Mouse (Mus musculus) liver, embryonic 11.5 days (tissue): ENCODE data around the gene Trpm6. TPM values are rescaled to one million over a fixed set of nuclear protein-coding genes. Genes with fewer than 3 reads are reported as not detected.
A peak's percentile ranks its signal among the peaks of the same experiment; 100 is the strongest.

Experiments used
- ATAC-seq: fragments of 200-750 bp; cut with Nextera tagmentation; replicated peaks from 2 replicates; pipeline ENCODE4 v1.8.0; 2017; ENCODE audit warnings: moderate number of reproducible peaks, mild to moderate bottlenecking, moderate TSS enrichment, moderate library complexity; ENCODE audit not compliant: low FRiP score
- DNase-seq: peaks from one replicate; pipeline ENCODE4 v3.0.0-alpha.2; 2017; ENCODE audit warnings: low spot score
- H3K27ac ChIP-seq: fragments of 300-500 bp; sonication (generic); 2 replicates; pipeline ENCODE4 v1.5.1; 2014; ENCODE audit warnings: mild to moderate bottlenecking, low read depth, low read length, control low read depth
- H3K27me3 ChIP-seq: fragments of 300-500 bp; sonication (generic); replicated peaks from 2 replicates; pipeline ENCODE4 v1.6.1; 2014; ENCODE audit warnings: low read length, mixed read lengths; ENCODE audit not compliant: control insufficient read depth, insufficient read depth
- H3K36me3 ChIP-seq: fragments of 300-500 bp; sonication (generic); 2 replicates; pipeline ENCODE4 v1.6.1; 2014; ENCODE audit warnings: mild to moderate bottlenecking, low read length, moderate library complexity, mixed read lengths; ENCODE audit not compliant: control insufficient read depth, insufficient read depth
- H3K4me1 ChIP-seq: fragments of 300-500 bp; sonication (generic); replicated peaks from 2 replicates; pipeline ENCODE4 v1.6.1; 2014; ENCODE audit warnings: low read length, mixed read lengths; ENCODE audit not compliant: control insufficient read depth, insufficient read depth
- H3K4me2 ChIP-seq: fragments of 300-500 bp; sonication (generic); 2 replicates; pipeline ENCODE4 v1.6.1; 2014; ENCODE audit warnings: mild to moderate bottlenecking, control low read depth, moderate library complexity
- H3K4me3 ChIP-seq: fragments of 300-500 bp; sonication (generic); 2 replicates; pipeline ENCODE4 v1.5.1; 2014; ENCODE audit warnings: low read depth, low read length, control low read depth
- H3K9ac ChIP-seq: fragments of 300-500 bp; sonication (generic); 2 replicates; pipeline ENCODE4 v1.6.1; 2014; ENCODE audit warnings: low read depth, low read length, control low read depth
- H3K9me3 ChIP-seq: fragments of 300-500 bp; sonication (generic); 2 replicates; pipeline ENCODE4 v1.6.1; 2016; ENCODE audit warnings: low read length, inconsistent platforms, mixed read lengths; ENCODE audit not compliant: control insufficient read depth
- WGBS: fragments of 180-500 bp; shearing (Covaris S2); extraction: QIAGEN DNeasy Blood & Tissue Kit; methylation state at CpG from one replicate; pipeline ENCODE4 v1.1.7; 2014; 5-methylcytosine and 5-hydroxymethylcytosine counted together
- polyA plus RNA-seq: library from polyadenylated mRNA; unstranded; fragments of >200 nt; fragmentation: Nextera tagmentation; extraction: Ambion mirVana; gene quantifications from 2 replicates; pipeline ENCODE4 v1.2.1, GENCODE M21; 2014

Gene Trpm6
- polyA plus RNA-seq, 1 experiment from 2014 or later, result 0.15 TPM

- ATAC-seq (no peak), DNase-seq (no peak)
- Histone ChIP-seq H3K27ac (no peak overlapping the region), H3K27me3 (no peaks in the 10 kb centered on the region), H3K9ac (no peak overlapping the region), H3K9me3 (no peaks in the 10 kb centered on the region), H3K36me3 (no peaks in the 10 kb centered on the region), H3K4me2 (peak overlapping the region; percentile 39), H3K4me3 (no peak overlapping the region), H3K4me1 (no peaks in the 10 kb centered on the region)
- WGBS, result 24% methylated on average over 11 of the region's 11 CpGs
These were observed 139.4 kb downstream of the Trpm6 start for GRCm38 (mm10) chr19:18889117-18889627.

- Histone ChIP-seq H3K4me3 (no peak overlapping the region), H3K9ac (no peak overlapping the region), H3K9me3 (no peaks in the 10 kb centered on the region), H3K27me3 (no peaks in the 10 kb centered on the region), H3K4me1 (no peaks in the 10 kb centered on the region), H3K36me3 (no peaks in the 10 kb centered on the region), H3K27ac (no peak overlapping the region), H3K4me2 (no peak overlapping the region)
- ATAC-seq (no peak), DNase-seq (no peak)
- WGBS, result 88% methylated on average over 1 of the region's 1 CpGs
These were observed 139.8 kb downstream of the Trpm6 start for GRCm38 (mm10) chr19:18889632-18890031.

- no peak for DNase-seq
- Histone ChIP-seq H3K36me3 (no peaks in the 10 kb centered on the region), H3K9ac (no peak overlapping the region), H3K4me2 (no peak overlapping the region), H3K27me3 (no peaks in the 10 kb centered on the region), H3K4me1 (no peaks in the 10 kb centered on the region), H3K27ac (no peak overlapping the region), H3K4me3 (no peak overlapping the region), H3K9me3 (no peaks in the 10 kb centered on the region)
- WGBS, result 65% methylated on average over 4 of the region's 4 CpGs
- ATAC-seq, result no peak
These were observed 140.4 kb downstream of the Trpm6 start for GRCm38 (mm10) chr19:18890216-18890615.

- H3K27me3 ChIP-seq, result no peaks in the 10 kb centered on the region
- DNase-seq, result no peak
These were observed 148.5 kb downstream of the Trpm6 start for GRCm38 (mm10) chr19:18898238-18898637.

GRCm38 (mm10) chr19:18902041-18902693 is 152.4 kb downstream of the Trpm6 start:
- no peak overlapping the region for H3K27ac ChIP-seq
- H3K27me3 ChIP-seq, result no peaks in the 10 kb centered on the region
- H3K36me3 ChIP-seq, result no peaks in the 10 kb centered on the region
- no peak overlapping the region for H3K9ac ChIP-seq
- no peak overlapping the region for H3K4me2 ChIP-seq
- WGBS, result 81% methylated on average over 15 of the region's 15 CpGs
- no peak for ATAC-seq
- no peak for DNase-seq
- no peak overlapping the region for H3K4me3 ChIP-seq
- H3K4me1 ChIP-seq, result no peaks in the 10 kb centered on the region
- no peaks in the 10 kb centered on the region for H3K9me3 ChIP-seq

More at GRCm38 (mm10) chr19:18898238-18898637, 148.5 kb downstream of the Trpm6 start:
- no peak overlapping the region for H3K4me3 ChIP-seq
- no peak for ATAC-seq
- H3K36me3 ChIP-seq, result no peaks in the 10 kb centered on the region
- H3K9ac ChIP-seq, result no peak overlapping the region
- H3K4me1 ChIP-seq, result no peaks in the 10 kb centered on the region
- H3K9me3 ChIP-seq, result no peaks in the 10 kb centered on the region
- no peak overlapping the region for H3K4me2 ChIP-seq
- H3K27ac ChIP-seq, result no peak overlapping the region

- Histone ChIP-seq H3K9me3 (no peaks in the 10 kb centered on the region), H3K27me3 (no peaks in the 10 kb centered on the region), H3K4me1 (no peaks in the 10 kb centered on the region), H3K4me2 (no peak overlapping the region), H3K9ac (no peak overlapping the region), H3K36me3 (no peaks in the 10 kb centered on the region), H3K4me3 (no peak overlapping the region), H3K27ac (no peak overlapping the region)
- ATAC-seq, result no peak
- no peak for DNase-seq
- 81% methylated on average over 6 of the region's 6 CpGs for WGBS
These were observed 152.9 kb downstream of the Trpm6 start for GRCm38 (mm10) chr19:18902694-18903067.

GRCm38 (mm10) chr19:18905511-18905910 is 155.7 kb downstream of the Trpm6 start:
- WGBS, result 53% methylated on average over 3 of the region's 3 CpGs

GRCm38 (mm10) chr19:18909641-18910040 is 159.9 kb downstream of the Trpm6 start:
- Histone ChIP-seq H3K27me3 (no peaks in the 10 kb centered on the region), H3K27ac (no peak overlapping the region), H3K4me2 (no peak overlapping the region), H3K9ac (no peak overlapping the region), H3K36me3 (no peaks in the 10 kb centered on the region), H3K4me1 (no peaks in the 10 kb centered on the region), H3K4me3 (no peak overlapping the region), H3K9me3 (no peaks in the 10 kb centered on the region)
- no peak for DNase-seq
- ATAC-seq, result no peak
- WGBS, result 75% methylated on average over 3 of the region's 3 CpGs

More at GRCm38 (mm10) chr19:18905511-18905910, 155.7 kb downstream of the Trpm6 start:
- Histone ChIP-seq H3K4me2 (no peak overlapping the region), H3K27me3 (no peaks in the 10 kb centered on the region), H3K9ac (no peak overlapping the region), H3K27ac (no peak overlapping the region), H3K4me1 (no peaks in the 10 kb centered on the region), H3K4me3 (no peak overlapping the region), H3K9me3 (no peaks in the 10 kb centered on the region), H3K36me3 (no peaks in the 10 kb centered on the region)
- no peak for DNase-seq
- ATAC-seq, result no peak

GRCm38 (mm10) chr19:18911755-18912340 is 162.1 kb downstream of the Trpm6 start:
- ATAC-seq (no peak), DNase-seq (no peak)
- H3K4me3 ChIP-seq, result no peak overlapping the region
- H3K9me3 ChIP-seq, result no peaks in the 10 kb centered on the region
- no peaks in the 10 kb centered on the region for H3K27me3 ChIP-seq
- no peak overlapping the region for H3K9ac ChIP-seq
- H3K4me1 ChIP-seq, result no peaks in the 10 kb centered on the region
- H3K36me3 ChIP-seq, result no peaks in the 10 kb centered on the region
- H3K4me2 ChIP-seq, result no peak overlapping the region
- H3K27ac ChIP-seq, result no peak overlapping the region
